Mouse (Mus musculus): ENCODE measurements around the gene Fryl.

Gene Fryl

GRCm38 (mm10) chr5:73222397-73222796, 34.0 kb downstream of the Fryl start:
- no peak for DNase-seq (ENCODE audit: low spot score in 2 of 2)

GRCm38 (mm10) chr5:73221826-73222225, 34.6 kb downstream of the Fryl start:
- DNase-seq (ENCODE audit: low spot score in 2 of 2) = no peak

GRCm38 (mm10) chr5:73219716-73220115, 36.7 kb downstream of the Fryl start:
- DNase-seq (ENCODE audit: low spot score in 2 of 2) = no peak

GRCm38 (mm10) chr5:73218065-73218464, 38.4 kb downstream of the Fryl start:
- no peak for DNase-seq (ENCODE audit: low spot score in 2 of 2)

GRCm38 (mm10) chr5:73217116-73217515, 39.3 kb downstream of the Fryl start:
- no peak for DNase-seq (ENCODE audit: low spot score in 2 of 2)

- no peak for DNase-seq (ENCODE audit: low spot score in 2 of 2)
Observed at GRCm38 (mm10) chr5:73216014-73216413, 40.4 kb downstream of the Fryl start.

GRCm38 (mm10) chr5:73212446-73212845, 44.0 kb downstream of the Fryl start:
- no peak for DNase-seq (ENCODE audit: low spot score in 2 of 2)

- no peak for DNase-seq (ENCODE audit: low spot score in 2 of 2)
Observed at GRCm38 (mm10) chr5:73211961-73212360, 44.5 kb downstream of the Fryl start.

- DNase-seq (ENCODE audit: low spot score in 2 of 2) = no peak
Observed at GRCm38 (mm10) chr5:73210971-73211315, 45.5 kb downstream of the Fryl start.

GRCm38 (mm10) chr5:73210127-73210970, 46.1 kb downstream of the Fryl start:
- DNase-seq (ENCODE audit: low spot score in 2 of 2) = no peak

GRCm38 (mm10) chr5:73209201-73210096, 47.0 kb downstream of the Fryl start:
- DNase-seq (ENCODE audit: low spot score in 2 of 2) = no peak

- DNase-seq (ENCODE audit: low spot score in 2 of 2) = no peak
Observed at GRCm38 (mm10) chr5:73208645-73209044, 47.8 kb downstream of the Fryl start.

- DNase-seq (ENCODE audit: low spot score in 2 of 2) = no peak
Observed at GRCm38 (mm10) chr5:73206722-73207121, 49.7 kb downstream of the Fryl start.

- no peak for DNase-seq (ENCODE audit: low spot score in 2 of 2)
Observed at GRCm38 (mm10) chr5:73205996-73206629, 50.3 kb downstream of the Fryl start.

GRCm38 (mm10) chr5:73205050-73205449, 51.4 kb downstream of the Fryl start:
- no peak for DNase-seq (ENCODE audit: low spot score in 2 of 2)

- no peak for DNase-seq (ENCODE audit: low spot score in 2 of 2)
Observed at GRCm38 (mm10) chr5:73202498-73202897, 53.9 kb downstream of the Fryl start.

GRCm38 (mm10) chr5:73202077-73202476, 54.3 kb downstream of the Fryl start:
- DNase-seq (ENCODE audit: low spot score in 2 of 2) = no peak

GRCm38 (mm10) chr5:73200387-73201384, 55.7 kb downstream of the Fryl start:
- DNase-seq (ENCODE audit: low spot score in 2 of 2) = no peak

- DNase-seq (ENCODE audit: low spot score in 2 of 2) = no peak
Observed at GRCm38 (mm10) chr5:73199586-73199985, 56.8 kb downstream of the Fryl start.

- no peak for DNase-seq (ENCODE audit: low spot score in 2 of 2)
Observed at GRCm38 (mm10) chr5:73198690-73199089, 57.7 kb downstream of the Fryl start.

GRCm38 (mm10) chr5:73197796-73198195, 58.6 kb downstream of the Fryl start:
- DNase-seq (ENCODE audit: low spot score in 2 of 2) = no peak
